Mouse (Mus musculus) heart, adult 2 months (tissue): ENCODE measurements around the gene Cdk9.
A peak's percentile ranks its signal among the peaks of the same experiment; 100 is the strongest.

Experiments
- CTCF ChIP-seq: fragments of 200-600 bp; IDR thresholded peaks from 2 replicates; pipeline ENCODE4 v1.8.1; 2022; ENCODE audit warnings: antibody characterized with exemption, mild to moderate bottlenecking, moderate library complexity
- EP300 ChIP-seq: fragments of 200-500 bp; IDR thresholded peaks from 2 replicates; pipeline ENCODE4 v1.6.1; 2011; ENCODE audit warnings: low read depth, low read length, control low read depth; ENCODE audit not compliant: insufficient read depth

GRCm38 (mm10) chr2:32757056-32757845 is 44.4 kb upstream of the Cdk9 start, which contains the start of gene Tor2a:
- TF ChIP-seq EP300 (peak; percentile 86), CTCF (peak; percentile 90)
